Mouse (Mus musculus) stomach, embryonic 16.5 days (tissue): ENCODE data around the gene Spata25. TPM values are rescaled to one million over a fixed set of nuclear protein-coding genes. Genes with fewer than 3 reads are reported as not detected.
A peak's percentile ranks its signal among the peaks of the same experiment; 100 is the strongest.
"Not testable (repeated sequence)": the region's sequence is repeated elsewhere in the genome, so short reads cannot be mapped to it uniquely, and the experiment has no call there.

Experiments
- ATAC-seq: fragments of 200-750 bp; cut with Nextera tagmentation; 2 replicates; pipeline ENCODE4 v1.8.0; 2017; ENCODE audit warnings: moderate number of reproducible peaks, moderate TSS enrichment; ENCODE audit not compliant: insufficient read depth, low FRiP score
- H3K27ac ChIP-seq: fragments of 300-500 bp; sonication (generic); 2 replicates; pipeline ENCODE4 v1.5.1; 2014; ENCODE audit warnings: low read length
- H3K27me3 ChIP-seq: fragments of 300-500 bp; sonication (generic); 2 replicates; pipeline ENCODE4 v1.6.1; 2014; ENCODE audit warnings: low read length, control low read depth, mixed read lengths; ENCODE audit not compliant: control insufficient read depth, insufficient read depth
- H3K36me3 ChIP-seq: fragments of 300-500 bp; sonication (generic); 2 replicates; pipeline ENCODE4 v1.6.1; 2014; ENCODE audit warnings: low read length; ENCODE audit not compliant: control insufficient read depth, insufficient read depth
- H3K4me1 ChIP-seq: fragments of 300-500 bp; sonication (generic); 2 replicates; pipeline ENCODE4 v1.6.1; 2014; ENCODE audit warnings: low read length, control low read depth, mixed read lengths; ENCODE audit not compliant: control insufficient read depth, insufficient read depth
- H3K4me2 ChIP-seq: fragments of 300-500 bp; sonication (generic); 2 replicates; pipeline ENCODE4 v1.6.1; 2014; ENCODE audit warnings: low read depth, low read length, mixed read lengths
- H3K4me3 ChIP-seq: fragments of 300-500 bp; sonication (generic); replicated peaks from 2 replicates; pipeline ENCODE4 v1.5.1; 2014; ENCODE audit warnings: mild to moderate bottlenecking, low read length
- H3K9ac ChIP-seq: fragments of 300-500 bp; sonication (generic); 2 replicates; pipeline ENCODE4 v1.6.1; 2014; ENCODE audit warnings: low read length
- H3K9me3 ChIP-seq: fragments of 300-500 bp; sonication (generic); replicated peaks from 2 replicates; pipeline ENCODE4 v1.6.1; 2016; ENCODE audit warnings: low read length, control low read depth; ENCODE audit not compliant: control insufficient read depth
- WGBS: fragments of 180-500 bp; shearing (Covaris S2); extraction: QIAGEN DNeasy Blood & Tissue Kit; methylation state at CpG from one replicate; pipeline ENCODE4 v1.1.7; 2014; 5-methylcytosine and 5-hydroxymethylcytosine counted together
- polyA plus RNA-seq: library from polyadenylated mRNA; unstranded; fragments of >200 nt; fragmentation: Nextera tagmentation; extraction: Ambion mirVana; gene quantifications from 2 replicates; pipeline ENCODE4 v1.2.1, GENCODE M21; 2015

Gene Spata25
- polyA plus RNA-seq, 1 experiment from 2014 or later = not detected

GRCm38 (mm10) chr2:164866741-164867551 lies 38.6 kb upstream of the Spata25 start:
- Histone ChIP-seq H3K27me3 (no peaks in the 10 kb centered on the region), H3K4me2 (no peak overlapping the region), H3K4me1 (peaks cover 9% of the 10 kb centered on the region), H3K36me3 (no peaks in the 10 kb centered on the region), H3K9ac (no peak overlapping the region), H3K4me3 (no peak overlapping the region), H3K27ac (peak overlapping the region; percentile 58), H3K9me3 (peaks cover 6% of the 10 kb centered on the region)
- 23% methylated on average over 16 of the region's 16 CpGs for WGBS
- ATAC-seq = peak; percentile 65

GRCm38 (mm10) chr2:164864593-164864992 lies 36.3 kb upstream of the Spata25 start:
- no peak overlapping the region for H3K4me3 ChIP-seq
- H3K4me1 ChIP-seq = peaks cover 19% of the 10 kb centered on the region
- H3K9ac ChIP-seq = no peak overlapping the region
- H3K27me3 ChIP-seq = no peaks in the 10 kb centered on the region
- H3K9me3 ChIP-seq = peaks cover 6% of the 10 kb centered on the region
- no peaks in the 10 kb centered on the region for H3K36me3 ChIP-seq
- H3K4me2 ChIP-seq = no peak overlapping the region
- WGBS = 58% methylated on average over 4 of the region's 4 CpGs
- H3K27ac ChIP-seq = no peak overlapping the region
- no peak for ATAC-seq

DNA sequence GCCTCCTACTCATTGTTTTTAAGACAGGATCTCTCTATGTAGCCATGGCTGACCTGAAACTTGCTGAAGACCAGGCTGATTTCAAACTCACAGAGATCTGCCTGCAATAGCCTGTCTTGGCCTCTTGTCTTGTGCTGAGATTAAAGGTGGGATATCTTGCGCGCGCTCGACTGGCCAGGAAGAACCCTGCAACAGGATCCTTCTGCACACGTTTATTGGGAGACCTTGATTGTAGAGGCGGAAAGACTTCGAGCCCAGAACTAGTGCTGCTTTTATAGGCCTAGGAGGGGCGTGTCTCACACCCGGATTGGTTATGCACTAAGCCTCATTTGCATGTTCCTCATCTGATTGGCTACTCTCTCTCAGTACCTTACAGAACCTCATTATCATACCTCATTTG lies 35.1 kb upstream of the Spata25 start:
- not testable (repeated sequence) for H3K9me3 ChIP-seq, H3K4me3 ChIP-seq, H3K27ac ChIP-seq, H3K4me2 ChIP-seq, H3K9ac ChIP-seq, H3K36me3 ChIP-seq, H3K27me3 ChIP-seq, ATAC-seq
- peaks cover 25% of the 10 kb centered on the region for H3K4me1 ChIP-seq
- WGBS = 96% methylated on average over 7 of the region's 9 CpGs

DNA sequence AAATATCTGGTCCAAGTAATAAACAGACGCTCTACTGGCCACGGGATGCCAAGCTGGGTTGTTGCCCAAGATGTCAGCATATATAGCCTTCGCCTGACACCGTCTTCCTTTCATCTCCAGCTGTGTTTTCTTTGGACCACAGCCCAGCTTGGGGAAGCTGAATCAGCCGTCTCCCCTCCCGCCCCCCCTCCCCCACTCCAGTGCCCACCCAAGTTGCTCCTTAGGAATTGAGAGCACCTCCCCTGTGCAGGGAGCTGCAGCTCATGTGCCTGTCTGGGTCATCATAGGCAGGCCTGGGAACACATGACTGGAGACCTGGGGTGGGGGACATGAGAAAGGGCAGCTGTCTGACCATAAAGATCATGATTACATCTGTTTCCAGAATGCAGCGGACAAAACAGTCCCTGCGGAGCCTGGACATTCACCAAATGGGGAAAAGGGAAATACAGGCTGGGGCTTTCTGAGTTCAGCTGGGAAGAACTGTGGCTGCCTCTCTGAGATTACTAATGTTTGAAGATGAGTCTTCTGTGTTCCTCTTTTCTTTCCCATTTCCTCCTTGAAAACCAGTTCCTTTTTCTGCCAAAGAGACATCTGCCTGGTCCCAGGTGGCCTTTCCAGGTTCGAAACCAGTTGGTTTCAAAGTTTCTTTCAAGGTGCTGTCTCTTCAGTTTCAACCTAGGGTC lies 34.0 kb upstream of the Spata25 start:
- Histone ChIP-seq H3K36me3 (no peaks in the 10 kb centered on the region), H3K27ac (peak overlapping the region; percentile 81), H3K27me3 (no peaks in the 10 kb centered on the region), H3K9ac (no peak overlapping the region; the same call in 1 of the 2 replicates), H3K4me3 (no peak overlapping the region), H3K4me1 (peaks cover 25% of the 10 kb centered on the region), H3K9me3 (no peaks in the 10 kb centered on the region), H3K4me2 (no peak overlapping the region)
- peak; percentile 80 for ATAC-seq
- 26% methylated on average over 9 of the region's 9 CpGs for WGBS

GRCm38 (mm10) chr2:164861094-164861493 lies 32.8 kb upstream of the Spata25 start:
- H3K9ac ChIP-seq = no peak overlapping the region
- peaks cover 4% of the 10 kb centered on the region; the same call in 1 of the 2 replicates for H3K27me3 ChIP-seq
- H3K4me2 ChIP-seq = no peak overlapping the region
- H3K9me3 ChIP-seq = no peaks in the 10 kb centered on the region
- no peaks in the 10 kb centered on the region for H3K36me3 ChIP-seq
- WGBS = 59% methylated on average over 4 of the region's 4 CpGs
- ATAC-seq = no peak
- peak overlapping the region; percentile 81; the same call in 1 of the 2 replicates for H3K27ac ChIP-seq
- H3K4me3 ChIP-seq = no peak overlapping the region
- peaks cover 26% of the 10 kb centered on the region for H3K4me1 ChIP-seq

DNA sequence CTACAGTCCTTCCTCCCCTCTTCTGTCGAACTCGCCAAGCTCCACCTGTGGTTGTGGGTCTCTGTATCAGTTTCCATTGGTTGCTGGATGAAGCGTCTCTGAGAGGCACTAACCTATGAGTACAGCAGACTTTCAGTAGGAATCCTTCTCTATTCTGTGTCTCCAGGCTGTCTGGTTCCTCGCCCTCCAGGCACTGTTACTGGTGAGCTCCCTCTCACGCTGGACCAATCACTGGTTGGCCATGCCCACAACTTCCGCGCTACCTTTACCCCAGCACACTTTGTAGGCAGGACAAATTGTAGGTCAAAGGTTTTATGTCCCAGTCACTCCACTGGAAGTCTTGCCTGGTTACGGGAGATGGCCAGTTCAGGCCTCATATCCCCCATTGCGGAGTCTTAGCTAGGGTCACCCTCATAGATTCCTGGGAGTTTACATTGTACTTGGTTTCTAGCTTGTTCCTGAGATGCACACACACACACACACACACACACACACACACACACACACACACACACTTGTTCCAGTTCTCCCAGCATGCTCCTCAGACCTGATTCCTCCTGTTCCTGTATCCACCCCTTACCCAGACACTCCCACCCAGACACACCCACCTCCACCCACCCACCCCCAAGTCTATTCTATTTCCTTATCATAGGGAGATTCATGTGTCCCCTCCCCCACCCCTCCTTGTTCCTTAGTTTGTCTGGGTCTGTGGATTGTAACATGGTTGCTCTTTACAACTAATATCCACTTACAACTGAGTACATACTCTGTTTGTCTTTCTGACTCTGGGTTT lies 31.5 kb upstream of the Spata25 start:
- H3K36me3 ChIP-seq = no peaks in the 10 kb centered on the region
- no peak for ATAC-seq
- H3K4me3 ChIP-seq = no peak overlapping the region
- H3K4me2 ChIP-seq = no peak overlapping the region
- H3K4me1 ChIP-seq = peaks cover 28% of the 10 kb centered on the region
- H3K9ac ChIP-seq = no peak overlapping the region
- WGBS = 56% methylated on average over 9 of the region's 9 CpGs
- peaks cover 4% of the 10 kb centered on the region; the same call in 1 of the 2 replicates for H3K27me3 ChIP-seq
- no peaks in the 10 kb centered on the region for H3K9me3 ChIP-seq
- 0 out of 2 replicates have a peak overlapping the region, but pooled peaks have one; percentile 9 for H3K27ac ChIP-seq

- Histone ChIP-seq H3K4me3 (no peak overlapping the region), H3K27me3 (peaks cover 4% of the 10 kb centered on the region; the same call in 1 of the 2 replicates), H3K4me1 (peaks cover 28% of the 10 kb centered on the region), H3K9me3 (no peaks in the 10 kb centered on the region), H3K27ac (no peak overlapping the region), H3K9ac (no peak overlapping the region), H3K4me2 (no peak overlapping the region), H3K36me3 (no peaks in the 10 kb centered on the region)
- ATAC-seq = no peak
- 58% methylated on average over 2 of the region's 2 CpGs for WGBS
Measured at GRCm38 (mm10) chr2:164859155-164859554, 30.8 kb upstream of the Spata25 start.

DNA sequence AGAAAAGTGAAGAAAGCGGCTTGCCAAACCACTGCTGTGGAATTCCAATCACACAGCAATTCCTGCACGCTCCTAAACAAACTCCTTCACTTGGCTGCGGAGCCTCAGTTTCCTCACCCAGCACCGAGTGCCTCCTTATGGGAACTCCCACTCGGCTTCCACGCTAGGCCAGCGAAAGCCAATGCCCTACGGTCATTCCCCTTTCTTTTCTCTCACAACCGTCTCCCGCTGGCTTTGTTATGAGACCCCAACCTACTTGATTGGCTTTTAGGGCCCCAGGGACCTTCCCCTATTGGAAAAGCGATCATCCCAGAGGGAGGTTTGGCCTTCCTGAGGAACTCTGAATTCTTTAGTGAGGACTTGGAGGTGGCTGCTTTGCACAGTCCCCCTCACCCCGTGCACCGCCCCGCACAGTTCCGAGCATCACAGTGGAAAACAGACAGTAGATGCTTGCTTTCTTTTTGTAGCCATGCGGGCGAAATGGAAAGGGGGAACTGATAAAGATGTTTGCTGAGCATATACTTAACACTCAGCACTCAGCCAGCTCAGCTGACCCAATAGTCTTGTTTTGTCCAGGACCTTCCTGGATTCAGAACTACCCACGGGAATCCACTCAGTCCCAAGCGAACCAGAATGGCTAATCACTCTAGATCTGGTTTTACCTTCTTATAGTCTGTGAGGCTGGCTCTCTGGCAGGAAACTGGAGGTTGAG lies 29.7 kb upstream of the Spata25 start:
- ATAC-seq = no peak
- H3K27ac ChIP-seq = peak overlapping the region; percentile 79; the same call in 1 of the 2 replicates
- peak overlapping the region; percentile 86 for H3K4me2 ChIP-seq
- H3K9ac ChIP-seq = peak overlapping the region; percentile 66
- WGBS = 15% methylated on average over 19 of the region's 19 CpGs
- H3K9me3 ChIP-seq = no peaks in the 10 kb centered on the region
- peaks cover 4% of the 10 kb centered on the region; the same call in 1 of the 2 replicates for H3K27me3 ChIP-seq
- peaks cover 28% of the 10 kb centered on the region for H3K4me1 ChIP-seq
- H3K4me3 ChIP-seq = peak overlapping the region; percentile 53
- no peaks in the 10 kb centered on the region for H3K36me3 ChIP-seq
